Mouse (Mus musculus) G1E (cell line): ENCODE data around the gene Pcca.

ENCODE experiments used
- CTCF ChIP-seq: IDR thresholded peaks from 2 replicates; pipeline ENCODE4 v1.5.1; 2012; ENCODE audit warnings: low read depth, low read length, inconsistent platforms, mixed read lengths
- GATA1 ChIP-seq: IDR thresholded peaks from 2 replicates; pipeline ENCODE4 v1.6.1; 2012; ENCODE audit warnings: borderline replicate concordance, low read length, inconsistent platforms, mixed read lengths
- GATA2 ChIP-seq: IDR thresholded peaks from 2 replicates; pipeline ENCODE4 v1.6.1; 2012; ENCODE audit warnings: low read depth, low read length, inconsistent platforms, borderline replicate concordance
- POLR2AphosphoS5 ChIP-seq: IDR thresholded peaks from 2 replicates; pipeline ENCODE4 v1.6.1; 2012; ENCODE audit warnings: low read depth, low read length, inconsistent platforms; ENCODE audit not compliant: insufficient replicate concordance

DNA sequence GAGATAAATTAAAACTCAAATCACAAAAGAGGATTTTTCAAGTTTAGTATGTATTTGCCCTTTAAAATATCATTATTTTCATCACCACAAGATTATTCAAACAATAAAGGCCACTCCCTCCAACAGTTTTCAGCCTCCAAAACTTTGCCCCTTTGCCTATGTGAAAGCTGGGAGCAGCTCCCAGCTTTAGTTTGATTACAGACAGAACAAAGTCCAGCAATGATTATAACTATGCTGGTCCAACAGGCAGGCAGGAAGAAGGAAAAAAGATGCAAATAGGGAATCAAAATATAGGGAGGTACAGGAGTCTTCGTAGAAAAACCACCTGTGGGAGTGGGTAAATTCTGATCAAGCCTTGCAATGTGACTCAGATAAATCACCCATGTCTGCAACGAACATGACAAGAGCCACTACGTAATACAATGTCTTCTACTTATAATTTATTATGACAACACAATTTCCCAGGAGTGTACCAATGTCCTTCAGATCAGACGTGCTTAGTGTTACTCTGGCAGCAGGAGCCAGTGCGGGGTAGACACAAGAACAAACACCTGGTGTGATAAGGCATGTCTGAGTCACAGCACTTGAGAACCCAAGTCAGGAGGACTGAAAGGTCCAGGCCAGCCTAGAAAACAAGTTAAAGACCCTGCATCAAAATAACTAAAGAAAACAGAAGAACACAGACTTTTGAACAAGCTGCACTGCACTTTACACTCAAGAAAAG is 375.4 kb downstream of the Pcca start:
- no peak for TF ChIP-seq CTCF
- no peak for TF ChIP-seq GATA1
- TF ChIP-seq POLR2AphosphoS5, result no peak
- no peak for TF ChIP-seq GATA2
